Mouse (Mus musculus): ENCODE results near the gene Zcwpw1. TPM values are rescaled to one million over a fixed set of nuclear protein-coding genes. Genes with fewer than 3 reads are reported as not detected.

Zcwpw1 gene
- polyA plus RNA-seq, 1 experiment from 2014 or later, result 27.4 TPM

GRCm38 (mm10) chr5:137779053-137779933, 8.3 kb upstream of the Zcwpw1 start:
- Histone ChIP-seq H3K4me1 (ENCODE audit: control insufficient read depth, insufficient read depth, low read length) (peaks cover 21% of the 10 kb centered on the region), H3K27me3 (ENCODE audit: control insufficient read depth, insufficient read depth, low read length) (no peaks in the 10 kb centered on the region), H3K9ac (ENCODE audit: low read depth, low read length) (peak overlapping the region; percentile 90), H3K27ac (ENCODE audit: low read depth, low read length) (peak overlapping the region; percentile 86), H3K4me2 (replicated peaks; ENCODE audit: low read depth, low read length) (peak overlapping the region; percentile 96), H3K36me3 (ENCODE audit: control insufficient read depth, insufficient read depth, low read length) (peaks cover 43% of the 10 kb centered on the region), H3K9me3 (ENCODE audit: control insufficient read depth, low read length) (no peaks in the 10 kb centered on the region), H3K4me3 (ENCODE audit: low read length) (peak overlapping the region; percentile 94)
- under 1% methylated on average over 76 of the region's 83 CpGs for WGBS
- peak; percentile 21 for ATAC-seq (ENCODE audit: low FRiP score, low TSS enrichment)

GRCm38 (mm10) chr5:137781661-137782060, 5.9 kb upstream of the Zcwpw1 start:
- no peak overlapping the region for H3K4me3 ChIP-seq (ENCODE audit: low read length)

GRCm38 (mm10) chr5:137782776-137783522, 4.6 kb upstream of the Zcwpw1 start:
- Histone ChIP-seq H3K27me3 (ENCODE audit: control insufficient read depth, insufficient read depth, low read length) (no peaks in the 10 kb centered on the region), H3K4me3 (ENCODE audit: low read length) (peak overlapping the region; percentile 87), H3K9me3 (ENCODE audit: control insufficient read depth, low read length) (no peaks in the 10 kb centered on the region), H3K9ac (ENCODE audit: low read depth, low read length) (0 out of 2 replicates have a peak overlapping the region, but pooled peaks have one; percentile 9), H3K27ac (ENCODE audit: low read depth, low read length) (no peak overlapping the region), H3K36me3 (ENCODE audit: control insufficient read depth, insufficient read depth, low read length) (peaks cover 49% of the 10 kb centered on the region), H3K4me2 (replicated peaks; ENCODE audit: low read depth, low read length) (peak overlapping the region; percentile 77), H3K4me1 (ENCODE audit: control insufficient read depth, insufficient read depth, low read length) (peaks cover 29% of the 10 kb centered on the region)
- ATAC-seq (ENCODE audit: low FRiP score, low TSS enrichment), result no peak
- 77% methylated on average over 13 of the region's 13 CpGs for WGBS

More at GRCm38 (mm10) chr5:137781661-137782060, 5.9 kb upstream of the Zcwpw1 start:
- Histone ChIP-seq H3K9me3 (ENCODE audit: control insufficient read depth, low read length) (no peaks in the 10 kb centered on the region), H3K4me1 (ENCODE audit: control insufficient read depth, insufficient read depth, low read length) (peaks cover 29% of the 10 kb centered on the region), H3K36me3 (ENCODE audit: control insufficient read depth, insufficient read depth, low read length) (peaks cover 49% of the 10 kb centered on the region), H3K4me2 (replicated peaks; ENCODE audit: low read depth, low read length) (no peak overlapping the region), H3K27me3 (ENCODE audit: control insufficient read depth, insufficient read depth, low read length) (no peaks in the 10 kb centered on the region), H3K9ac (ENCODE audit: low read depth, low read length) (no peak overlapping the region), H3K27ac (ENCODE audit: low read depth, low read length) (no peak overlapping the region)
- no peak for ATAC-seq (ENCODE audit: low FRiP score, low TSS enrichment)
- 88% methylated on average over 7 of the region's 7 CpGs for WGBS

GRCm38 (mm10) chr5:137783901-137784540, 3.6 kb upstream of the Zcwpw1 start:
- 68% methylated on average over 9 of the region's 9 CpGs for WGBS
- peak overlapping the region; percentile 97 for H3K9ac ChIP-seq (ENCODE audit: low read depth, low read length)
- no peak overlapping the region for H3K27ac ChIP-seq (ENCODE audit: low read depth, low read length)
- H3K27me3 ChIP-seq (ENCODE audit: control insufficient read depth, insufficient read depth, low read length), result no peaks in the 10 kb centered on the region
- no peaks in the 10 kb centered on the region for H3K9me3 ChIP-seq (ENCODE audit: control insufficient read depth, low read length)
- H3K36me3 ChIP-seq (ENCODE audit: control insufficient read depth, insufficient read depth, low read length), result peaks cover 49% of the 10 kb centered on the region
- peaks cover 29% of the 10 kb centered on the region for H3K4me1 ChIP-seq (ENCODE audit: control insufficient read depth, insufficient read depth, low read length)
- ATAC-seq (ENCODE audit: low FRiP score, low TSS enrichment), result no peak
- peak overlapping the region; percentile 87 for H3K4me3 ChIP-seq (ENCODE audit: low read length)
- H3K4me2 ChIP-seq (replicated peaks; ENCODE audit: low read depth, low read length), result peak overlapping the region; percentile 77

GRCm38 (mm10) chr5:137784546-137784945, 3.1 kb upstream of the Zcwpw1 start:
- Histone ChIP-seq H3K4me3 (ENCODE audit: low read length) (peak overlapping the region; percentile 87), H3K27ac (ENCODE audit: low read depth, low read length) (no peak overlapping the region), H3K9ac (ENCODE audit: low read depth, low read length) (peak overlapping the region; percentile 97; the same call in 1 of the 2 replicates), H3K4me2 (replicated peaks; ENCODE audit: low read depth, low read length) (peak overlapping the region; percentile 77), H3K9me3 (ENCODE audit: control insufficient read depth, low read length) (no peaks in the 10 kb centered on the region), H3K36me3 (ENCODE audit: control insufficient read depth, insufficient read depth, low read length) (peaks cover 49% of the 10 kb centered on the region), H3K27me3 (ENCODE audit: control insufficient read depth, insufficient read depth, low read length) (no peaks in the 10 kb centered on the region), H3K4me1 (ENCODE audit: control insufficient read depth, insufficient read depth, low read length) (peaks cover 28% of the 10 kb centered on the region)
- 77% methylated on average over 14 of the region's 14 CpGs for WGBS
- no peak for ATAC-seq (ENCODE audit: low FRiP score, low TSS enrichment)

- peak; percentile 17 for ATAC-seq (ENCODE audit: low FRiP score, low TSS enrichment)
- Histone ChIP-seq H3K4me2 (replicated peaks; ENCODE audit: low read depth, low read length) (peak overlapping the region; percentile 77), H3K27ac (ENCODE audit: low read depth, low read length) (peak overlapping the region; percentile 95), H3K27me3 (ENCODE audit: control insufficient read depth, insufficient read depth, low read length) (no peaks in the 10 kb centered on the region), H3K4me3 (ENCODE audit: low read length) (peak overlapping the region; percentile 87), H3K9ac (ENCODE audit: low read depth, low read length) (peak overlapping the region; percentile 97), H3K36me3 (ENCODE audit: control insufficient read depth, insufficient read depth, low read length) (peaks cover 44% of the 10 kb centered on the region), H3K4me1 (ENCODE audit: control insufficient read depth, insufficient read depth, low read length) (peaks cover 25% of the 10 kb centered on the region), H3K9me3 (ENCODE audit: control insufficient read depth, low read length) (no peaks in the 10 kb centered on the region)
- WGBS, result 3% methylated on average over 49 of the region's 62 CpGs
Observed at GRCm38 (mm10) chr5:137785164-137786031, 2.2 kb upstream of the Zcwpw1 start.

- Histone ChIP-seq H3K4me2 (replicated peaks; ENCODE audit: low read depth, low read length) (peak overlapping the region; percentile 77), H3K27me3 (ENCODE audit: control insufficient read depth, insufficient read depth, low read length) (no peaks in the 10 kb centered on the region), H3K27ac (ENCODE audit: low read depth, low read length) (peak overlapping the region; percentile 95), H3K4me1 (ENCODE audit: control insufficient read depth, insufficient read depth, low read length) (peaks cover 25% of the 10 kb centered on the region), H3K36me3 (ENCODE audit: control insufficient read depth, insufficient read depth, low read length) (peaks cover 36% of the 10 kb centered on the region), H3K9ac (ENCODE audit: low read depth, low read length) (peak overlapping the region; percentile 97), H3K4me3 (ENCODE audit: low read length) (peak overlapping the region; percentile 87), H3K9me3 (ENCODE audit: control insufficient read depth, low read length) (no peaks in the 10 kb centered on the region)
- ATAC-seq (ENCODE audit: low FRiP score, low TSS enrichment), result peak; percentile 88
- WGBS, result under 1% methylated on average over 79 of the region's 79 CpGs
Observed at GRCm38 (mm10) chr5:137786109-137786942, 1.3 kb upstream of the Zcwpw1 start.
